Mouse (Mus musculus) layer of hippocampus, adult 11-12 months (tissue): ENCODE data around the gene Ppard.

Experiments
- DNase-seq: peaks from one replicate; pipeline ENCODE4 v3.0.0; 2022; ENCODE audit warnings: low spot score

The Ppard gene

DNA sequence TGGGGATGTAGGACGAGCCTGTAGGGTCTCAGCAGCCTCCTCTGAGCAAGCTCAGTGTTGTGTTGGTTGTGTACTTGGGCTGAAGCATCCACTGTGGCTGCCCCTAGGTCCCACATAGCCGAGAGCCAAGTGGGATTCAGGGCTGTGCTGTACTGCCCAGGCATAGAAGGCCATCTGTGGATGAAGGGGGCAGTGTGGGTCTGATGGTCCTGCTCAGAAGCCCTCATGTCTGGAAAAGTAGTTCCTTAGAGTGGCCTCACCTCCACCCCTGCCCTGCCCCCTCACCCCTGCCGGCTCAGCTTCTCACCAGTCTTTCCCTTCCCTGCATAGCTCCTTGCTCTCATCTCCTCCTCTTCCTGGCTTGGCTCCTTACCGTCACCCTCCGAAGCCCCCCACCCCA is 23.2 kb downstream of the Ppard start:
- DNase-seq: no peak

DNA sequence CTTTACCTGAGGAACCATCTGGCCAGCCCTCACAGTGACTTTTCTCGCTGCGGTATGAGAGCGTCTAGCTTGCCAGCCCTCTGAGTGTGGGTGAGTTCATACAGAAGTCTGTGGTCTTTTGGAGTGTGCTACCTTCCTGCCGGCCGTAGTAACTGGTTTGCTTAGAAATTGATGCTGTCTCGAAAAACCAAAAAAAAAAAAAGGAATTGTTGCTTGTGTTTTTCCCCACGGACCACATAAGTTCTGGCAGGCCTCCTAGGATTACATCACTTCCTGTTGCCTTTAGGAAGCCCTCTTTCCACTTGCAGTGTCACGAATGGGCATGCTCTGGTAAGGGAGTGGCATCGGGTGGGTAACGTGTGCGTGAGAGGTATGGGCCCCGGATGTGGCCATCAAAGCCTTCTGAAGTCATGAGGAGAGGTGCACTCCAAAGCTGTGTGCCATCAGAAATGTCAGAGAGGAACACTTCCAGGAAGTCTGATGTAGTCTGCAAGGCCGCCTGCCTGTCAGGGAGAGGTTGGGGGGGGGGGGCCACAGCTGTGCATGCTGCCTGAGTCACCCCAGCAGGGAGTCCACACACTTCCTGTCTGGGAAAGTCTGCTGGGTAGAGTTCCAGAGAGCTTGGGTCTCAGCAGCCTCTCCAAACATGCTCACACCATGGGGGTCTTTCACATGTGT is 24.3 kb downstream of the Ppard start:
- DNase-seq: peak; percentile 63

DNA sequence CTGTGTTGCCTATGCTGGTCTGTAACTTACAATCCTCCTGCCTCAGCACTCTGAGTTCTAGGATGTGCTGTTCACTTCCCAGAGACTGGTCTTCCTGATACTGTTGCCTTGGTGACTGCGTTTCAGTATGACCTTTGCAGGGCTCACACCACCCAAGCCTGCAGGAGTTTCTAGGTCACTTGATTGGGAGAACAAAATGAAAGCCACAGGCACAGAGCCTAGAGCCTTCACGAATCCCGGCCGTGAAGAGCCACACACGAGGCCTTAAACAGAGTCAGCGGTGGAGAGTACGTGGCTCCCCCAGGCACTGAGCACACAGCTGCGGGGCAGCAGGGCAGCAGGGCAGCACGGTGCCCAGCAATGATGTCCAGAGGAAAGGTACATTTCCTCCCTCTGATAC is 25.8 kb downstream of the Ppard start:
- no peak for DNase-seq

DNA sequence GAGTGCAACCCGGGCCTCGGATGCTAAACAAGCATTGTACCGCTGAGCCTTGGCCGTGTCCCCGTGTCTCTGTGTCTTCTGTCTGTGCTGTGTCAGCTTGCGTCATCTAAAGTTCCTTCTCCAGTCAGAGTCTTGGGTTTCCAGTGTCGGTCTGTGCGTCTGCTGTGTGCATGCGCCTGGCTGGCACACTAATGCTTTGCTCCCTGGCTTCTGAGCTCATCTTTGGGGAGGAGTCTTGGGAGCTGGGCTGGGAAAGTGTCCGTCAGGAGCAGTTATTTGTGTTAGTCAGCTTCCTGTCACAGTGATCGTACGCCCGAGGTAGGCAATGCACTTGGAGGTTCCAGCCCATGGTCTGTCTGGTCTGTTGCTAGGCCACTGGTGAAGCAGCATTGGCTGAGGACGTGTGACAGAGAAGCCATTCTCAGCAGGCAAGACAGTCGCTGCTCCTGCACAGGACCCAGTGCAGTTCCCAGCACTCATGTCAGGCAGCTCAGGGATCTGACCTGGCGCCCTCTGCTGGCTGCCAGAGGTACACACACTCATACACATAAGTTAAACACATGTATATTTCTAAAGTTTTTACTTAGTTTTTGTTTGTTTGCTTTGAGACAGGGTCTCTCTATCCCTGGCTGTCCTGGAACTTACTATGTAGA is 27.5 kb downstream of the Ppard start:
- no peak for DNase-seq

DNA sequence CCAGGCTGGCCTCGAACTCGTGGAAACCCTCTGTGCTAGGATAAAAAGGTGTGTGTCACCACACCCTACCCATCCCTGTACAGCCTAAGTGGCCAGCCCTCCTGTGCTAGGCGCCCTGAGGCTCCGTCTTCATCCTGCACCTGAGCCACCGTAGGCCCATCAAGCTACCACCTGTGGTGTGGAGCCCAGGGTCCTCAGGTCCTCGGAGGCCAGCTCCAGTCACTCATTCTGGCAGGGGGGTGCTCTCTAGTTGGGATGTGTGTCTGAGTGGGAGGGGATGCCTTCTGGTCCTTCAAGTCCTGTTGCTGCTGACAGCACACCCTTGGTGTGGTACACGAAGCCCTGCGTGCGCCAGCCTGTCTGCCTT is 28.0 kb downstream of the Ppard start:
- DNase-seq: no peak

DNA sequence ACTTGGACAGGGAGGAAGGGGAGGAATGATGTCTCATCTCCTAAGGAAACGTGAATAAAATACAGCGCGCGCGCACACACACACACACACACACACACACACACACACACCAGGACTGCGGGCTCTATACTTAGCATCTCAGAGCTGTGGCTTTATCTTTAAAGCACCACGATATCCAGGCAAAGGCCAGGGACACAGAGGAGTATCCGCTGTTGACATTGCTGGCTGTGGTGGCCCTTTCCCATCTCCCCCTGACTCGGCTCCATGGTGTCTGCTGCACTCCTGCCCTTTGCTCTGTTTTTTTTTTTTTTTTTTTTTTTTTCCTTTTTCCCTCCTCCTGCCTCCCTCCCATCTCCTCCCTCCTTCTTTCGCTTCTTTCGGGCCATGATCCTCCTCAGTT is 29.3 kb downstream of the Ppard start:
- DNase-seq: no peak

DNA sequence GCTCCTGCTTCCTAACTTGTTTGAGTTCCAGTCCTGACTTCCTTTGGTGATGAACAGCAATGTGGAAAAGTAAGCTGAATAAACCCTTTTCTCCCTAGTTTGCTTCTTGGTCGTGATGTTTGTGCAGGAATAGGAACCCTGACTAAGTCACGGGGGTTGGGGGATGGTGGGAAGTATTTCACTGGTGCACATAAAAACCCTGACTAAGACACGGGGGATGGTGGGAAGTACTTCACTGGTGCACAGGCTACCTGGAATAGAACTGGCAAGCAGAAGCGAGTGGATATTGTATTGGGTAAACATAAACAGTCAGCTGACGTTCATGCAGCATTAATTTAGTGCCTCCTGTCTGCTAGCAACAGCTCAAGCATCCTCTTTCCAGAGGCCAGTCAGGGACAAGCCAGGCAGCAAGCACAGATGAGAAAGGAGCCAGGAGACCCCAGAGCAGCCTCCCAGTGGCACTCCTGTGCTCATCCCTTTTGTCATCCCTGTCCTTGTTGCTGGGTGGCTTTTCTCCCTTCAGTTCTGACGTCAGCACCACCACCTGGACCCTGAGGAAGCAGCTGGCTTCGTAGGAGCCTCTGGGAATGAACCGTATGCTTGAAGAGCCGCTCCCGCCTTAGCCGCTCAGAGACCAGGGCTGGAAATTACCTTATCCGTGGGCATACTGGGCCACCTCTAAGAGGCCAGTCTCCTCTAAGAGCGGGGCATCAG is 30.8 kb downstream of the Ppard start:
- DNase-seq: peak; percentile 56

DNA sequence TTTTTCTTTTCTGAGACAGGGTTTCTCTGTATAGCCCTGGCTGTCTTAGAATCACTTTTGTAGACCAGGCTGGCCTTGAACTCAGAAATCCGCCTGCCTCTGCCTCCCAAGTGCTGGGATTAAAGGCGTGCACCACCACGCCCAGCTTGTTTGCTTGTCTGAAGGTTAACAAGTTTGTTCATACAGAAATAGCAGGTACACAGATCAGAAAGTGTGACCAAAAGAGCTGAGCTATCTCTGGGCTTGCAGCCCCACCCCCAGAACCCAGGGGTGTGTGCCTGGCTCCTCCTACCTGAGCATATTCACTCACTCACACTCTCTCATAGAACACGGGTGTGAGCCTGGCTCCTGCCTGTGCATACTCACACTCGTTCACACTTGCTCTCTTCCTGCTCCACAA is 34.8 kb downstream of the Ppard start:
- no peak for DNase-seq

DNA sequence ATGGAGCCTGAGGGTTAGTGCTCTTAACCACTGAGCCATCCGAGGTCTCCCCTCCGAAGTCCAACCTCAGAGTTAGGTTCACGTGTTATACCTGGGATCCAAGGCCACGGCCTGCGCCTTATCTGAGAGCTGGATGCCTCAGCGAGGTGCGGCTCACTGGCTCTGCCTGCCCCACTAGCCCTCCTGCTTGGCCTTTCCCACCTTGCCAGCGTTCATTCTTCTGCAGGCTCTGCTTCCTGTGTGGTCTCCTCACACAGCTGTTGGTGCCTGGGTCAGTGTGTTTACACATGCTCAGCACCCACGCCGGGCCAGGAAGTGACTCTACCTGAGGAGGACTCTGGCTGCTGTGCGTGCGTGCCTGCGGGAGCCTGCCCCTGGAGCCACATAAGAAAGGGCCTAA is 37.7 kb downstream of the Ppard start:
- DNase-seq: no peak

DNA sequence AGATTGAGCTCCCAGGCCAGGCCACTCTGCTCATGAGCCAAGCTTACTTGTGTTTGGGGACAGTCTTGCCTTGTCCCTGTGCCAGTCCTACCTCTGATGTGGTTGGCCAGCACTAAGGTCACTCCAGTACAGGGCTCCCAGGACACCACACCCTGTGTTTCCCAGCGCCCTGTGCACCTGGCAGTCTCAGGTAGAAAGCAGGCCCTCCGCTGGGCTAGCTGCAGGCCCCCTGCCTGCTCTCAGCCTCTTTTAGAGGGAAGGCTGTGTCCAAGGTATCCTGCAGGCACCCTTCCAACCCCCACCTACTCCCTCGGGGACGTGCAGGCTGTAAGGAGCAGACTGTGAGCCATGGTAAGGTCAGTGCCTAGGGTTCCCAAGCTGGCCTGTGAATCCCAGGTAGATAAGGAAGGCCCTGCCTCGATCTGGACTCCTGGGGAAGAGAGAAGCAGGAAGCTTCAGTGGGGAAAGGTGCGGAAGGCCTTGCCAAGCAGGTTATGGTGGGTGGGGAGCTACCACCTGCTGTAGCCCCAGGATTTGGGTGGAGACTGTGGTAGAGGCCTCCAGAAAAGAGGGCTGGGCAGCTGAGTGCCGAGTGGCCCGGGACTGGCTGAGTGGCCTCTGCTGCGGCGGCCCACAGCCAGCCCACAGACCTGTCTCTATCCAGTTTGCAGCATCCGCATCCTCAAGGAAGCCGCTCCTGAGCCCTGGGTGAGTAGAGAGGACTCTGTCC is 39.2 kb downstream of the Ppard start:
- DNase-seq: no peak

DNA sequence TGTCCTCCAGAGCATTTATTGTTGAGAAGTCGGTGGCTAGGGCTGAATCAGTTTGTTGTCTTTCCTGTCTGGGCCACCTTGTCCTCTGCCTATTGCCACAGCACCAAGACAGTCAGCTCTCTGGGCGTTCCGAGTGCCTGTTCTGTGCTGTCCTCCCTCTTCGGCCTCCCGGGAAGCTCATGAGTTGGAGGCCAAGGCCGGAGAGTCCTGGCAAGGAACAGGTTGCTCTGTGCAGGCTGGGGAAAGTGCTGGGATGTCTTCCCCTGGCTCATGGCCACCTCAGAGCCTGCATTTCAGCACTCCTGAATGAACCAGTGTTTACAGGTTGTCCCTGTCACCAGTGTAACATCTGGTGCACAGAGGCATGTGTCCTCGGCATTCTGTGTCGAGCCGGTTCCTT is 39.8 kb downstream of the Ppard start:
- DNase-seq: no peak

DNA sequence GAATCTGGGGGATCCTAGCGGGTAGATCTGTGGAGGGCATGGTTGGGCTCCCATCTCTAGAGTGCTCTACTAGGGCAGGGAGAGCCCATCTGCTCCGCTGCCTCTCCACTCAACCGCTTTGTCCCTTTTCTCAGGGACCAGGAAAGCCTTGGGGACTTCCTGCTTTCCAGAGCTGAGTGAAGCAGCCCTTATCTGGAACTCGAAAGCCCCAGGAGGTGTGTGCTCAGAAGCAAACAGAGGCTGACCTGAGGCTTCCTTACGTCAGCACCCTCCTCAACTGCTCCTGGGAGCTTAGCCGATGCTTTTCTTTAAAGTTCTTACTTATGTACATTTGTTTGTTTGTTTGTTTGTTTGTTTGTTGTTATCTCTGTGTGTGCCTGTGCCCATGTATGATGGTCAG is 40.3 kb downstream of the Ppard start:
- no peak for DNase-seq

DNA sequence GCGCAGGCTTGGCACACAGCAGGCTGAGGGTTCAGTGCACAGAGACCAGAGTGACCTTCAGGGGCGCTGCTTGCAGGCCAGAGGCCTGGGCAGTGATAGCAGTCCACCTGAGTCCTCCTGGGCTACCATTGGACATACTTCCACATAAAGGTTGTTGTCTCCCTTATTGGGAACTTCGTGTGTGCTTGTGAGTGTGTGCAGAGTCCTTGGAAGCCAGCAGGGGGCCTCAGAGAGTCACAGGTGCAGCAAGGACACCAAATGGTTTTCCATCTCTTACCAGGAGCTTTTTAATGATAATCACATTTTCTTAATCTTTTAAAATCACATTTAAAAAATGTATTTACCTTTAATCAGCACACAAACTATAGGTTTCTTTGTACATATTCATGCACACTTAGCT is 42.2 kb downstream of the Ppard start:
- no peak for DNase-seq

DNA sequence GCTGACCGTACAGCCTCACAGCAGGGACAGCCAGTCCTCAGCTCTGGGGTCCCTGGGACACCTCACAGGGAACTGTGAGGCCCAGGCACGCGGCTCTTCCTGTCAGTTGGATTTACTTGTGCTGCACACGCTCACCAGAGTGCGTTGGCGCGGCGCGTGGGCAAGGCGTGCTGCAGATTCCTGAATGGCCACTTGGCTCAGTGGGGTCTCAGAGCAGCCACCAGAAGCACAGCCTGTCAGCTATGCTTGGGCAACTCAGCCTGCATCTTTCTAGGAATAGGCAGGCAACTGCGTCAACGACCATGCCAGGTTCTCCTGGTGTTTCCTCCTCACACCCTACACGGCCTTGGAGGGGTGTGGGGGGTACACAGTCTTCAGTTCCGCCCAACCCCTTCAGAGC is 44.7 kb downstream of the Ppard start:
- DNase-seq: no peak

DNA sequence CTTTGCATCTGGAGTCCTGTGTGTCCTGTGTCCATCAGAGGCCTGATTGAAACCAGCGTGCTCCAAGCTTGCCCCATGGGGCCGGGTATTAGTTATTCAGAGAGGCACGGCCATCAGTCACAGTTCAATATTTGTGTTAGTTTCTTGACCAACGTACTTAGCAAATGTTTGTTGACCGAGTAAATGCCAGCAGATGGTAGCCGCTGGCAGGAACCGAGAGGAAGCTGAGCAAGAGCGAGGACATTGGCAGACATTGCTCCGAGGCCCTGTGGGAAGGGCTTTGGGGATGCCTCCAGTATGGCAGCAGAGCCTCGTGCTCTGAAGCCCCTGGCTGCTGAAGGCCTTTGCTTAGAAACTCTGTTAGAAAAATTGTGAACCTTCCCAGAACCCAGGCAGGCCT is 45.2 kb downstream of the Ppard start:
- DNase-seq: no peak

DNA sequence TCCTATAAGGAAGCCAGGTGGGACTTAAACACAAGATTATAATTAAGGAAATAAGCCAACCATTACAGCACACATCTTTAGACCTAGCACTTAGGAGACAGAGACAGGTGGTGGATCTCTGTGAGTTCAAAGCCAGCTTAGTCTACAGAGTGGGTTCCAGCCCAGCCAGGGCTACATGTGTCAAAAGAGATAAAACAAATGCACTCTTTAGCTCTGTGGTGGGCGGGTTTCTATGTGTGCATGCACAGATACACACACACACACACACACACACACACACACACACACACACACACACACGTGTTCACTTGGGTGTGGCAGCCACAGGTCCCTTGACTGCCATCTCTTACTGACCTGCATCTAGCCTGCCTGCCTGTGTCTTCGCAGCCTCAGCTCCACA is 45.7 kb downstream of the Ppard start:
- no peak for DNase-seq

DNA sequence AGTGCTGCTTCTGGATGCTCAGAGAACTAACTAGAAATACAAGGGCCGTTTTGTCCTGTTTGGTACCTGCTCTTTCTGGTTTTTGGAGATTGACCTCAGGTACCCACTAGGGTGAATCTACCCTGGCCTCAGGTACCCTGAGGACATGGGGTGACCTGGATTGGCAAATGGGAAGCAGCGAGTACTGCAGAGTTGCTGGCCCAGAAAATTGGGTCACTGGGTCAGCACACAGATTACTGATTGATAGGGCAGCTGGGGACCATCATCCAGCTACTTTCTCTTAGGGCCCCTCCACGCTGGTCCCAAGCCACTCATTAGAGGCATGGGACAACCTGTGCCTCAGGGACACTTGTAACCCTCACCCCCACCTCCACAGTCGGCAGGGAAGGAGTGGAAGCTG is 46.7 kb downstream of the Ppard start:
- DNase-seq: no peak

DNA sequence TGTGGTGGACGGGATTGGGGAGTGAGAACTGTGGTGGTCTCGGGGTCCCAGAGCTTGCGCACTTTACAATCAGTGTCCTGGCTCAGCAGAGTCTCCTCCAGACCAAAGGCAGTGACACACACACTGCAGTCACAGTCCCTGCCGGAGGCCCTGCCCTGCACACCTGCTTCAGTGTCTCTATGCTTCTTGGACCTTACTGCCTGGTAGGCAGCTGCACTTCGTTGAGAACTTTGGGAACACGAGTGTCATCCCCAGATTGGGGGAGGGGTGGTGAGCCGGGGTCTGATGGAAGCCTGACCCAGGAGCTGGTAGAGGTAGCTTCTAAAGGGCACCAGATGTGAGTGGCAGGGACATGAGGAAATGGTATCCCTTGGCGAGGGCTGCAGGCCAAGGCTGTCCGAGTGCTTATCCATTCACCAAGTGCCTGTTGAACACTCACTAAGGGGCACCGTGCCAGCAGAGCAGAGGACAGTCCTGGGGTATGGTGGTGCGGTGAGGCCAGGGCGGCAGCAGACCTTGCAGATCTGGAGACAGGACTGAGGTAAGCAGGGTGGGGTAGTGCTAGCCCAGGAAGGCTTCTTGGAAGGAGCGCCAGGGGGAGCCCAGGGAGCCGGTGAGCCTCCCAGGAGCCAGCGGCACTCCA is 47.4 kb downstream of the Ppard start:
- DNase-seq: no peak

DNA sequence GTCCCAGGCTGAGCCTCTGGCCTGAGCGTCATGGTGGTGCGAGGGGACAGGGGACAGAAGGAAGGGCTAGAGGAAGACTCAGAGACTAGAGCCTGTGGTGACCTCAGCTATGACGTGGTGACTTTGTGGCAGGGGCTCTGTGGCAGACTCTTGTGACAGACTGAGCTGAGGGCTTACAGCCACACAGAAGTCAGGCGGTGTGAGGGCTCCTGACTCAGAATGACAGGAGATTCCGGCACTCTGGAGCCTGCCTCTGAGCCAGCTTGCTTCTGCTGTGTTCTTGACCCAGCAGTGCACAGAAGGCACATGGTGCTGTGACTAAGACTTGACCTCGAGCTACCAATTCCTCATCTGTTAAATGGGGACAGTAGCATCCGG is 47.9 kb downstream of the Ppard start:
- no peak for DNase-seq

DNA sequence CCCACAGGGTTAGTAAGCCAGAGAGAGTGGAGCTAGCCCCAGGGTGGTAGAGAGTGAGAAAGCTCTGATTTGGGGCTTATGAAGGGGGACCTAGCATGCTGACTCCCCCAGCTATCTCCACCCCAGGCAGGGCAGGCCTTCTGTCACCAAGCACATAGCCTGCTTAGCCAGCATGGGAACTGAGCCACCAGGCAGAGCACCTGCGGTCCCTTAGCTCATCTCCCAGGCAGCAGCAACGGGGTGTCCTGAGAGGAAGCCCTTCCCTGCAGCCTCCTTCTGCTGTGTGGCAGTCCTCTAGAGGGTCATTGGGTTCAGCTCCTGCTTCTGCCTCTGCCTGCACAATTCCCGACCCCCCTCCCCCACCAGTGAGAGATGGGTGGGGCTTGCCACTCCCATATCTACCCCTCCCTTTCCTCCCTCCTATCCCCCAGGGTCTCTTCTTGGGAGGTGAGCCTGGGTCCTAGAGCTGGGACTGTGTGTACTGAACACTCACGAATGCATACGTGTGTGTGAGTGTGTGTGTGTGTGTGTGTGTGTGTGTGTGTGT is 48.4 kb downstream of the Ppard start:
- no peak for DNase-seq

DNA sequence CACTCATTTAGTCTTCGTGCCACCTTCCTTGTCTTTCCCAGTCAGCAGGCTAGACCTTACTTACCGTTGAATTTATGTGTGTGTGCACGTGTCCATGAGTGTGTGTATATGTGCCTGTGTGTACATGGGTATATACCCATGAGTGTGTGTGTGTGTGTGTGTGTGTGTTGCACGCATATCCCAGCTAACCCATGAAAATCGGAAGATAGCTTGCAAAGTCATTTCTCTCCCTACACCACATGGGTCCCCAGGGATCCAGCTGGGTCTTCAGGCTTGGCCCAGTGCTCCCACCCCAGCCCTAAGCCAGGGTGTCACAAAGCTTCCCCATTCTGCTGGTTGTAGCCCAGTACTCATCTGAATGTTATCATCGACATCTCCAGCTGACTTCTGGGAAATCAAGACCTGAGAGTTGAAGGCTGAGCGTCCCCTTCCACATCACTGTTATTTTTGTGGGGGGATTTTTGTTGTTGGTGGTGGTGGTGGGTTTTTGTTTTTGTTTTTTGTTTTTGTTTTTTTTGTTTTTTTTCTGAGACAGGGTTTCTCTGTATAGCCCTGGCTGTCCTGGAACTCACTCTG is 49.5 kb downstream of the Ppard start:
- DNase-seq: no peak

DNA sequence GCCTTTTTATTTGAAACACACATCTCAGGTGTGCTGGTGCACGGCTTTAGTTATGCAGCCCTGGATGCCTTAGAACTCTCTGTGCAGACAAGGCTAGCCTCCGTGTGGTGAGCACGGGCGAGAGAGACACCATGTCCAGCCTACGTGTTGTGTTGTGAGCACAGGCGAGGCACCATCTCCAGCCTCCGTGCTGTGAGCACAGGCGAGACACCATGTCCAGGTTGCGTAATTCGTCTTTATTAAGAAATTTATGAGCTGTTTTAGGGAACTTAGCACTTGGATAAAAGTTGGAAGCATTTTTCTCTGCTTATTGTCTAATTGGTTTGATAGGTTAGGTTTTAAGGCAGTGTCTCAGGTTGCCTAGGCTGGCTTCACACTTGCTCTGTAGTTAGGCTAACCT is 50.7 kb downstream of the Ppard start:
- no peak for DNase-seq
